In genomic region chr3:99261371-99261791, GRCm38 (mm10) we compare ENCODE assay signal across 18 mouse cellular contexts. TPM values are rescaled to one million over a fixed set of nuclear protein-coding genes. Genes with fewer than 3 reads are reported as not detected.
A peak's percentile ranks its signal among the peaks of the same experiment; 100 is the strongest.
DNase-seq lines count a peak whose midpoint lies in the region; ATAC-seq and TF ChIP-seq lines count a peak whose summit lies in the region.
"Had no signal": no experiment of that assay in that cellular context is flagged by ENCODE, and none has a peak within 500 bp of the region (broad histone marks: within the 10 kb centered on the region; RNA-seq: fewer than 3 reads in every experiment).

No protein-coding gene starts in this region.

- TF ChIP-seq POLR2A in limb, embryonic 14.5 days (IDR thresholded peaks at IDR 0.05; ENCODE audit: borderline replicate concordance, extremely low read depth, insufficient read depth, insufficient read length) = no peak

- peaks cover 84% of the 10 kb centered on the region for H3K27me3 ChIP-seq in liver, embryonic 11.5 days (replicated peaks; ENCODE audit: control insufficient read depth, insufficient read depth, low read length)
- peaks cover 82% of the 10 kb centered on the region for H3K27me3 ChIP-seq in embryonic facial prominence, embryonic 12.5 days
- H3K27me3 ChIP-seq in limb, embryonic 14.5 days (ENCODE audit: control insufficient read depth, insufficient read depth, low read length) = peaks cover 12% of the 10 kb centered on the region
- peaks cover 89% of the 10 kb centered on the region for H3K27me3 ChIP-seq in liver, embryonic 12.5 days (replicated peaks)
- H3K27me3 ChIP-seq: CH12.LX had no signal

- H3K36me3 ChIP-seq in liver, embryonic 11.5 days (ENCODE audit: control insufficient read depth, insufficient read depth, low read length) = no peaks in the 10 kb centered on the region
- H3K36me3 ChIP-seq in embryonic facial prominence, embryonic 12.5 days = no peaks in the 10 kb centered on the region
- H3K36me3 ChIP-seq in limb, embryonic 14.5 days (ENCODE audit: control insufficient read depth, insufficient read depth, low read length) = peaks cover 19% of the 10 kb centered on the region
- H3K36me3 ChIP-seq in liver, embryonic 12.5 days = no peaks in the 10 kb centered on the region
- H3K36me3 ChIP-seq: forebrain, embryonic 15.5 days; kidney, embryonic 15.5 days had no signal

- no peak for ATAC-seq in liver, embryonic 11.5 days (replicated peaks; ENCODE audit: low FRiP score)
- no peak for ATAC-seq in embryonic facial prominence, embryonic 12.5 days (ENCODE audit: insufficient number of reproducible peaks, insufficient read depth, low FRiP score, low TSS enrichment)
- no peak for ATAC-seq in limb, embryonic 14.5 days (ENCODE audit: low FRiP score, low read depth)
- no peak for ATAC-seq in liver, embryonic 12.5 days
- ATAC-seq: forebrain, embryonic 15.5 days; inflammation-experienced regulatory T-cells, adult 6 months; liver, postnatal 0 days; Patski had no signal

- H3K9me3 ChIP-seq in liver, embryonic 11.5 days (ENCODE audit: control insufficient read depth, low read length) = no peaks in the 10 kb centered on the region
- H3K9me3 ChIP-seq in embryonic facial prominence, embryonic 12.5 days = no peaks in the 10 kb centered on the region
- no peaks in the 10 kb centered on the region for H3K9me3 ChIP-seq in limb, embryonic 14.5 days (ENCODE audit: control insufficient read depth, low read length)
- H3K9me3 ChIP-seq in liver, embryonic 12.5 days (replicated peaks) = no peaks in the 10 kb centered on the region
- H3K9me3 ChIP-seq: forebrain, embryonic 15.5 days; kidney, embryonic 15.5 days had no signal

- no peak overlapping the region for H3K27ac ChIP-seq in liver, embryonic 11.5 days (ENCODE audit: low read depth, low read length)
- H3K27ac ChIP-seq in embryonic facial prominence, embryonic 12.5 days = no peak overlapping the region; the same call in 1 of the 2 replicates
- peak overlapping the region; percentile 64; the same call in 1 of the 2 replicates for H3K27ac ChIP-seq in limb, embryonic 14.5 days (replicated peaks; ENCODE audit: low read depth, low read length)
- no peak overlapping the region for H3K27ac ChIP-seq in liver, embryonic 12.5 days
- H3K27ac ChIP-seq: forebrain, embryonic 15.5 days; heart, adult 2 months; kidney, embryonic 15.5 days; macrophage had no signal

- DNase-seq in embryo, embryonic 10.5 days (ENCODE audit: low spot score) = peak; percentile 62
- no peak for DNase-seq in embryo, embryonic 10 days (ENCODE audit: low spot score)
- peak; percentile 35 for DNase-seq in liver, embryonic 11.5 days (ENCODE audit: low spot score)
- no peak for DNase-seq in liver
- DNase-seq in limb, embryonic 14.5 days (ENCODE audit: low spot score) = no peak
- DNase-seq in testis, postnatal 14 days (ENCODE audit: low spot score) = no peak
- DNase-seq: heart, adult 2 months; heart, postnatal 10 days; layer of hippocampus, adult 9-11 months; liver, postnatal 0 days had no signal

- no peak overlapping the region for H3K9ac ChIP-seq in liver, embryonic 11.5 days (ENCODE audit: low read depth, low read length)
- H3K9ac ChIP-seq in embryonic facial prominence, embryonic 12.5 days = 0 out of 2 replicates have a peak overlapping the region, but pooled peaks have one; percentile 2
- H3K9ac ChIP-seq in limb, embryonic 14.5 days (ENCODE audit: low read depth, low read length, severe bottlenecking) = peak overlapping the region; percentile 59
- no peak overlapping the region for H3K9ac ChIP-seq in liver, embryonic 12.5 days
- H3K9ac ChIP-seq: forebrain, embryonic 15.5 days; kidney, embryonic 15.5 days; liver, postnatal 0 days had no signal

- no peak overlapping the region for H3K4me3 ChIP-seq in liver, embryonic 11.5 days (ENCODE audit: low read depth, low read length)
- peak overlapping the region; percentile 13 for H3K4me3 ChIP-seq in embryonic facial prominence, embryonic 12.5 days
- H3K4me3 ChIP-seq in limb, embryonic 14.5 days (replicated peaks; ENCODE audit: low read length) = peak overlapping the region; percentile 27
- H3K4me3 ChIP-seq in liver, embryonic 12.5 days = no peak overlapping the region
- H3K4me3 ChIP-seq: forebrain, embryonic 15.5 days; heart, adult 2 months; kidney, embryonic 15.5 days had no signal

- WGBS in liver, embryonic 11.5 days = 2% methylated on average over 18 of the region's 18 CpGs
- 3% methylated on average over 18 of the region's 18 CpGs for WGBS in embryonic facial prominence, embryonic 12.5 days
- WGBS in limb, embryonic 14.5 days = 7% methylated on average over 18 of the region's 18 CpGs
- WGBS in liver, embryonic 12.5 days (ENCODE audit: insufficient replicate concordance) = 4% methylated on average over 18 of the region's 18 CpGs

- H3K4me2 ChIP-seq in liver, embryonic 11.5 days = no peak overlapping the region
- peak overlapping the region; percentile 25 for H3K4me2 ChIP-seq in embryonic facial prominence, embryonic 12.5 days (replicated peaks)
- peak overlapping the region; percentile 51 for H3K4me2 ChIP-seq in limb, embryonic 14.5 days (replicated peaks; ENCODE audit: low read depth, low read length, severe bottlenecking)
- no peak overlapping the region for H3K4me2 ChIP-seq in liver, embryonic 12.5 days
- H3K4me2 ChIP-seq: forebrain, embryonic 15.5 days; kidney, embryonic 15.5 days had no signal

- H3K4me1 ChIP-seq in liver, embryonic 11.5 days (replicated peaks; ENCODE audit: control insufficient read depth, insufficient read depth, low read length) = no peaks in the 10 kb centered on the region
- peaks cover 5% of the 10 kb centered on the region; the same call in 1 of the 2 replicates for H3K4me1 ChIP-seq in embryonic facial prominence, embryonic 12.5 days
- H3K4me1 ChIP-seq in limb, embryonic 14.5 days (ENCODE audit: control insufficient read depth, insufficient read depth, low read length) = peaks cover 39% of the 10 kb centered on the region
- no peaks in the 10 kb centered on the region for H3K4me1 ChIP-seq in liver, embryonic 12.5 days
- H3K4me1 ChIP-seq: forebrain, embryonic 15.5 days had no signal

RNA-seq across cellular contexts. Expression of gene Tbx15, which starts 21.2 kb away (rescaled TPM):
- 0.29 and 0.45 TPM in 2 replicates for polyA plus RNA-seq in liver, embryonic 11.5 days (2014; fragmentation: Nextera tagmentation; extraction: Ambion mirVana)
- polyA plus RNA-seq in embryonic facial prominence, embryonic 12.5 days (2016; fragmentation: Nextera tagmentation; extraction: Ambion mirVana) = 14.5 and 15.2 TPM in 2 replicates
- 66.6 and 76.3 TPM in 2 replicates for polyA plus RNA-seq in limb, embryonic 14.5 days (2012; rRNA removed)
- polyA plus RNA-seq in limb, embryonic 14.5 days (2014; fragmentation: Nextera tagmentation; extraction: Ambion mirVana) = 25.5 and 26.6 TPM in 2 replicates
- 0.14 TPM in 1 of 2 replicates, not detected in the other for polyA plus RNA-seq in liver, embryonic 12.5 days (2016; fragmentation: Nextera tagmentation; extraction: Ambion mirVana)
- polyA plus RNA-seq: inflammation-experienced regulatory T-cells, adult 6 months; macrophage had no signal

Comparison
In these comparisons a context has a peak if more than half of its experiments do, and no peak if none do; other contexts are left out.
1. DNase-seq: peak in embryo, embryonic 10.5 days (single experiment) and liver, embryonic 11.5 days (single experiment); none in embryo, embryonic 10 days (single experiment), liver (single experiment), limb, embryonic 14.5 days (single experiment) and testis, postnatal 14 days (single experiment).
2. H3K4me2 ChIP-seq: peak in embryonic facial prominence, embryonic 12.5 days (single experiment) and limb, embryonic 14.5 days (single experiment); none in liver, embryonic 11.5 days (single experiment) and liver, embryonic 12.5 days (single experiment).
3. H3K4me3 ChIP-seq: peak in embryonic facial prominence, embryonic 12.5 days (single experiment) and limb, embryonic 14.5 days (single experiment); none in liver, embryonic 11.5 days (single experiment) and liver, embryonic 12.5 days (single experiment).
4. H3K9ac ChIP-seq: peak in embryonic facial prominence, embryonic 12.5 days (single experiment) and limb, embryonic 14.5 days (single experiment); none in liver, embryonic 11.5 days (single experiment) and liver, embryonic 12.5 days (single experiment).
5. RNA of gene Tbx15, which starts 21.2 kb away (polyA plus RNA-seq): 25.5 to 76.3 TPM in limb, embryonic 14.5 days and 14.5 to 15.2 TPM in embryonic facial prominence, embryonic 12.5 days; 0.29 to 0.45 TPM in liver, embryonic 11.5 days and 0.14 TPM in liver, embryonic 12.5 days; every median in the first group is over 10 times any median in the second.